Mouse (Mus musculus) Muller cell, postnatal 12 days (primary cell): ENCODE data around the gene Irak1bp1.

ENCODE experiments used
- DNase-seq: peaks from one replicate; pipeline ENCODE4 v3.0.0-alpha.2; 2015; ENCODE audit errors: inconsistent ontology term

Irak1bp1 gene

GRCm38 (mm10) chr9:82877078-82877477 lies 47.7 kb downstream of the Irak1bp1 start:
- DNase-seq, result peak; percentile 79

GRCm38 (mm10) chr9:82884177-82884576 lies 54.8 kb downstream of the Irak1bp1 start:
- no peak for DNase-seq

- peak; percentile 25 for DNase-seq
These were observed 59.3 kb downstream of the Irak1bp1 start for GRCm38 (mm10) chr9:82888645-82889044.
